Mouse (Mus musculus) CH12.LX (cell line): Measurements from ENCODE around the gene Mtfr2.

Experiments
- BHLHE40 ChIP-seq: IDR thresholded peaks from 2 replicates; pipeline ENCODE4 v1.6.1; 2011; ENCODE audit warnings: mild to moderate bottlenecking, low read depth, low read length, improper control_type of control experiment
- CTCF ChIP-seq, 2 experiments: IDR thresholded peaks in 1 of 2; conservative IDR thresholded peaks in 1 of 2; 2 replicates each; pipeline ENCODE4 v1.5.1; 2011 to 2012; ENCODE audit warnings: low read depth in 2 of 2, low read length in 2 of 2, improper control_type of control experiment in 1 of 2, inconsistent platforms in 1 of 2, mild to moderate bottlenecking in 1 of 2, moderate library complexity in 1 of 2
- HCFC1 ChIP-seq: IDR thresholded peaks from 2 replicates; pipeline ENCODE4 v1.6.1; 2012; ENCODE audit warnings: low read depth, mild to moderate bottlenecking, inconsistent platforms, low read length, improper control_type of control experiment
- IRF4 ChIP-seq: IDR thresholded peaks from 2 replicates; pipeline ENCODE4 v1.6.1; 2014; ENCODE audit warnings: low read depth, mild to moderate bottlenecking, inconsistent platforms, low read length, improper control_type of control experiment
- MEF2A ChIP-seq: IDR thresholded peaks from 2 replicates; pipeline ENCODE4 v1.6.1; 2014; ENCODE audit warnings: low read depth, mild to moderate bottlenecking, inconsistent platforms, low read length, improper control_type of control experiment, borderline replicate concordance
- MXI1 ChIP-seq: IDR thresholded peaks from 2 replicates; pipeline ENCODE4 v1.6.1; 2011; ENCODE audit warnings: mild to moderate bottlenecking, low read depth, low read length, improper control_type of control experiment
- NRF1 ChIP-seq: IDR thresholded peaks from 2 replicates; pipeline ENCODE4 v1.6.1; 2014; ENCODE audit warnings: low read depth, mild to moderate bottlenecking, inconsistent platforms, low read length, improper control_type of control experiment, moderate library complexity
- POLR2A ChIP-seq: IDR thresholded peaks from 2 replicates; pipeline ENCODE4 v1.6.1; 2011; ENCODE audit warnings: low read depth, mild to moderate bottlenecking, improper control_type of control experiment, low read length
- TBP ChIP-seq: conservative IDR thresholded peaks from 2 replicates; pipeline ENCODE4 v1.6.1; 2011; ENCODE audit warnings: low read depth, low read length, improper control_type of control experiment
- UBTF ChIP-seq: IDR thresholded peaks from 2 replicates; pipeline ENCODE4 v1.6.1; 2012; ENCODE audit warnings: low read depth, mild to moderate bottlenecking, inconsistent platforms, low read length, improper control_type of control experiment, moderate library complexity
- USF1 ChIP-seq: IDR thresholded peaks from 2 replicates; pipeline ENCODE4 v1.6.1; 2014; ENCODE audit warnings: low read depth, mild to moderate bottlenecking, inconsistent platforms, low read length, improper control_type of control experiment

DNA sequence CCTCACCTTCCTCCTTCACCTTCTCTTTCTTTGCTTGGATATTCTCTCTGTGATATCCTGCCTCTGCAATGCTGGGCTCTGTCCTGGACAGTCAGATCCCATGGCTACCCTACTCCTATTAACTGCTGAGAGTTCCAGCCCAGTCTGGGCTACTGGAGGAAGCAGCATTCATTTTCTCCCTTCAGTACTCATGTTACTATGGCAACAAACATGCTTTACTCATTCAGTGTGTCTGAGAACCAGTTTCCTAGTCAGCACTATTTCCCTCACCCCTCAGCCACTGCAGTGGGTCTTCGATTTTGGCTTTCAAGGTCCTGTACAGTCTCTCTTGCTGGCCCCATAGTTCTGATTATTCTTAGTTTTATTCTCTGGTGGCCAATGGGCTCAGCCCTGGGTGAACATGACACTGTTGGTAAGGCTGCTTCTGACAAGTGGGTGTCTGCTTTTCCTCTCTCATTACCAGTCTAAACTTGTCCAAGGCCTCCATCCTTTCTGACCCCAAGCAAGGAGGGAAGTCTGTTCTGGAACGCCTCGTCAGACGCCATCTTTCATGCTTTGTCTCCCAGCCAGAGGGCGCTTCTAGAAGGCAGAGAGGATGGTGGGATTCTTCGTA is 35.3 kb downstream of the Mtfr2 start:
- TF ChIP-seq CTCF (conservative IDR thresholded peaks at IDR 0.05 in 1 of 2, IDR thresholded peaks at IDR 0.05 in 1 of 2; ENCODE audit: low read depth in 2 of 2, low read length in 2 of 2), result no peak
- no peak for TF ChIP-seq POLR2A
- TF ChIP-seq UBTF, result no peak
- TF ChIP-seq MEF2A, result no peak
- TF ChIP-seq IRF4, result no peak
- no peak for TF ChIP-seq USF1
- no peak for TF ChIP-seq MXI1
- TF ChIP-seq HCFC1, result no peak
- no peak for TF ChIP-seq NRF1
- no peak for TF ChIP-seq TBP
- TF ChIP-seq BHLHE40, result no peak
